Mouse (Mus musculus): ENCODE measurements around the gene Gm13090. TPM values are rescaled to one million over a fixed set of nuclear protein-coding genes. Genes with fewer than 3 reads are reported as not detected.
A peak's percentile ranks its signal among the peaks of the same experiment; 100 is the strongest.

Gene Gm13090
- polyA plus RNA-seq (2016; fragmentation: Nextera tagmentation; extraction: Ambion mirVana), result 0.38 TPM in 1 of 2 replicates, not detected in the other

DNA sequence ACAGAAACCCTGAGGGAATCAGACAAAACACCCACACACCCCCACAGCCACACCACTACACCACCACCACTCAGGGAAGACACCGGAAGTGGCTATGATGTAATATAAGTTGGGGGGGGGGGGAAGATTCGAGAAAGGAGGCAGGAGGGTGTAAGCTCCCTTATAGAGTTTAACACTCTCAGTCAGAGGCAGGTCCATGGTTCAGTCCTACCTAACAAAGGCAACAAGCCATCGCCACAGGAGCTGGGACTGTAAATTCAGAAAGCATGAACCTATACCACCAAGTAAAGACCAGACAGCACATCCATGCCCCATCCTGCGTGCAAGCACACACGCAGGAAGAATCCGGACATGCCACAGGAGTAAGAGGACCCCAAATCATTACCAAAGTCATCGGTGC, at the start of gene Gm13090:
TSS of gene Gm13090 (plus strand) at position 301 of the 400 bp plus-strand sequence.
- Histone ChIP-seq H3K27ac (no peak within 1 kb of the TSS), H3K27me3 (replicated peaks) (no peaks in the 10 kb centered on the region), H3K9me3 (no peaks in the 10 kb centered on the region), H3K36me3 (peaks cover 49% of the 10 kb centered on the region), H3K4me1 (peaks cover 3% of the 10 kb centered on the region), H3K4me3 (no peak within 1 kb of the TSS), H3K9ac (no peak within 1 kb of the TSS), H3K4me2 (replicated peaks) (no peak within 1 kb of the TSS)
- ATAC-seq (ENCODE audit: low FRiP score, low read depth), result no peak
- WGBS, result 90% methylated on average over 7 of the region's 7 CpGs

DNA sequence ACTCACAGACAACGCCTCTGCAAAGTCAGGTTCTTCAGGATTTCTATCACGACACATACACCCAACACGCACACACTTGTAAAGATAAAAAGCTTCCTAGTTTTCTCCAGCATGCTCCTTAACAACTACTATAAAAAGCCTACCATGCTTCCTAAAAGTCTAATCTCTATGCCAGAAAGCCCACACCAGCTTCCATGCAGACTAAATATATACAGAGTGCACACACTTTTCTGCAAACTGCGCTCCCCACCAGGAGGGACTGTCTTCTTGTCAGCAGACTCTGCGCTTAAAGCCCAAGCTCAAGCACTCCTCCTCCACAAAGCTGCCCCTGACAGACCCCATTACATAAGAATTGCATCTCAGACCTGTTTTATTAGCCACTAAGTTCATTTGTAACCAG, 47.9 kb upstream of the Gm13090 start:
- ATAC-seq (ENCODE audit: low FRiP score, low read depth), result no peak
- Histone ChIP-seq H3K4me1 (peaks cover 11% of the 10 kb centered on the region), H3K27ac (no peak overlapping the region), H3K4me3 (no peak overlapping the region), H3K9me3 (no peaks in the 10 kb centered on the region), H3K9ac (no peak overlapping the region), H3K36me3 (peaks cover under 1% of the 10 kb centered on the region; the same call in 1 of the 2 replicates), H3K4me2 (replicated peaks) (no peak overlapping the region), H3K27me3 (replicated peaks) (0 out of 2 replicates have a peak, but pooled peaks cover 3% of the 10 kb centered on the region)
- 80% methylated on average over 5 of the region's 5 CpGs for WGBS

DNA sequence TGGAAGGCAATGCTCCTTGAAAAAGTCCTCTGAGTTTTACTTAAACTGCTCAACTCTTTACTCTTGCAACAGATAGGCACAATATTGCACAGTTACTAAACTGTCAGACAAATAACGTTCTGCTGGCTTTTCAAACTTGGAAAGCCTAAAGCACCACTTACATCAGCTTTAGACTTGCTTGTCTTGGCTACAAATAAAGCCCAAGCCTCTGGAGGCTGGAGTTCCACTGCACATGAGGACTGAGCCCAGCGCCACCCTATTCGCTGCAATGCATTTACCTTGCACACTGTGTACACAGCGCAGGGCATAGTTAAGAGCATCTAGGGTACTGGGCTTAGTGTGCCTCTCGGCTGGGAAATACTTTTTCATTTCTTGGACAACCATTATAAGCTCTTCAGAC, 46.1 kb upstream of the Gm13090 start:
- no peaks in the 10 kb centered on the region for H3K9me3 ChIP-seq
- peaks cover 11% of the 10 kb centered on the region for H3K4me1 ChIP-seq
- no peak overlapping the region for H3K4me3 ChIP-seq
- 26% methylated on average over 5 of the region's 5 CpGs for WGBS
- ATAC-seq (ENCODE audit: low FRiP score, low read depth), result no peak
- H3K9ac ChIP-seq, result no peak overlapping the region
- peak overlapping the region; percentile 94 for H3K4me2 ChIP-seq (replicated peaks)
- H3K36me3 ChIP-seq, result peaks cover 15% of the 10 kb centered on the region
- H3K27ac ChIP-seq, result no peak overlapping the region
- 0 out of 2 replicates have a peak, but pooled peaks cover 3% of the 10 kb centered on the region for H3K27me3 ChIP-seq (replicated peaks)

DNA sequence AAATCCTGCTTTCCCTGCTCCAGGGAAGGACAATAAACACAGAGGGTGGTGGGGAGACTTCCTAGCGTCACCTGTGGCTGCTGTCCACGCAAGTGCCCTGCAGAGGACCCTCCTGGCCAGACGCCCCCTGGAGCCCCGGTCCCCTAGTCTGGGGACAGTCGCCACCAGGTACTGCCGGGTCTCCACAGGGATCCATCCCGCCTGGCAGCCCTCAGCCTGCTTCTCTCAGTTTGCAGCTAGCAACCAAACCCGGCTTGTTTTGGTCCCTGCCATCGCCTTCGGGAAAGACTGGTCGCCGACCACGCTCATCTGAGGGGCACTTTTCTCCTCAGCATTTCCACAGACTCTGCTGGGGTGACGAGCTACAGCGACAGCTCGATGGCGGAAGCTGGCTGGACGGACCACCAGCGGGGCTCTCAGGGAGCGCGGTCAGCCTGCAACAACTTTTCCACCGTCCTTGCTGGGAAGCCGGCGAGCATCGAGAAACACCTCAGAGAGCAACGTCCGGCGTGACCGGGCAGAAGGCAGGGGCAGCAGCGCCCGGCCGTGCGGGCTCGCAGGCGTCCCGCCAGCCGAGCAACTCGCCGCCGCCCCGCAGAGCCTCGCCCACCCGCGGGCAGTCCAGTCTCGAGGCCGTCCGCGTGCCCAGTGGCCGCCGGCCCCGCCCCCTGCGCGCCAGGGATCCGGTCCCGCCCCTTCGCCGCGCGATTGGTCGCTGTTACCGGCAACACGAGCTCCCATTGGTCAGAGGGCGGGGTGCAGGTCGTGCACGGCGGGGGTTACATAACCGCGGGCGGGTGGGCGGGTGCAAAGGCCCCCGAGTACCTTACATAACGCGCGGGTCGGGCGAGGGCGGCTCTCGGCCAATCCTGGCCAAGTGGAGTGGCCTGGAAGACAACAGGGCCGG, 45.1 kb upstream of the Gm13090 start, which contains the start of gene Per3:
TSS of gene Per3 (minus strand) at position 629 of the 907 bp plus-strand sequence.
- Histone ChIP-seq H3K9ac (peak within 1 kb of the TSS; percentile 58), H3K27me3 (replicated peaks) (0 out of 2 replicates have a peak, but pooled peaks cover 3% of the 10 kb centered on the region), H3K4me1 (peaks cover 11% of the 10 kb centered on the region), H3K4me3 (peak within 1 kb of the TSS; percentile 40), H3K27ac (no peak within 1 kb of the TSS), H3K4me2 (replicated peaks) (peak within 1 kb of the TSS; percentile 94), H3K36me3 (peaks cover 19% of the 10 kb centered on the region), H3K9me3 (no peaks in the 10 kb centered on the region)
- peak; percentile 96 for ATAC-seq (ENCODE audit: low FRiP score, low read depth)
- WGBS, result under 1% methylated on average over 79 of the region's 79 CpGs

DNA sequence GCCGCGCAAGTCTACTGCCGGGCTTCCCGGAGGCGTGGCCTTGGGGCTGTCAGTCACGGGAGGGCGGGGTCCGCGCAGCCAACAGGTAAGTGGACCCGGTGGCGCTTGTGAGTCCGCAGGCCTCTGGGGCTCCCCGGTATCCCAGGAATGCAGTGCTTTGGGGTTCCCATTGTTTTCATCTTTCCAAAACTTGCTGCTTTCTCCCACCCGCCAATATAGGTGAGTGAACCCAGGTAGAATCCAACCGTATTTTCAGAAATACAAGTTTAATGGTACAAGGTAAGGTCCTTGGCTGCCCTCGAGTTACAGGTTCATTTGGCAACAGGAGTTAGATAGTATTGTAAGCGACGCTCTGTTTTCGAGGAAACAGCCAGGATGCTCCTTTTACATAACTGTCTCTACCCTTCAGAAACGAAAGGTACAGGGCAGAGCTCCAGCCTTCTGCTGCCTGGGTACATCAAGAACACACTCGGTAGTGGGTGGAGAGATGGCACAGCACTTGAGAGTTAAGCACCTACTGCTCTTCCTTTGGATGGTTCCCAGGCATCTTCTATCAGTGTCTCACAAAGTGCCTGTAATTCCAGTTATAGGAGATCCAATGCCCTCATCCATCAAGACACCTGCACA, 44.3 kb upstream of the Gm13090 start:
- H3K9ac ChIP-seq, result peak overlapping the region; percentile 58
- H3K4me3 ChIP-seq, result peak overlapping the region; percentile 40
- H3K36me3 ChIP-seq, result peaks cover 27% of the 10 kb centered on the region
- H3K4me2 ChIP-seq (replicated peaks), result peak overlapping the region; percentile 94
- 4% methylated on average over 21 of the region's 21 CpGs for WGBS
- H3K27me3 ChIP-seq (replicated peaks), result 0 out of 2 replicates have a peak, but pooled peaks cover 3% of the 10 kb centered on the region
- peaks cover 11% of the 10 kb centered on the region for H3K4me1 ChIP-seq
- H3K9me3 ChIP-seq, result no peaks in the 10 kb centered on the region
- peak; percentile 3; the same call in 1 of the 2 replicates for ATAC-seq (ENCODE audit: low FRiP score, low read depth)
- no peak overlapping the region for H3K27ac ChIP-seq

DNA sequence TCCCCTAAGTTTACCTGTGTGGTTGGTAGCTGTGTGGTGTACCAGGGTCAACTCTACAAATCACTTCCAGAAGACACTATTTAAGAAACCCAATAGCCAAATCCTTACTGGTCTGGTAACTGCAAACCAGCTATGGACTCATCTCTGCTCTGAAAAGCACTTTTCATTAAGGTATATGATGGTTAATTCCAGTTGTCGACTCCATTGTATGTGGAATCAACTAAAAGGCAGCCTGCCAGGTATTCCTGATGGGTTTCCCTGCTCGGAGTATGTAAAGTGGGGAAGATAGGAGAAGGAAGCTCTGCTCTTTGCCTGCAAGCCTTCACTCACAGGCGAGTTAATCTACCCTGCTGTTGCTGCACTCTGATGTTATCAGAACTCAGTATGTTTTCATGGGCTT, 42.8 kb upstream of the Gm13090 start:
- Histone ChIP-seq H3K4me2 (replicated peaks) (no peak overlapping the region), H3K4me3 (no peak overlapping the region), H3K4me1 (peaks cover 11% of the 10 kb centered on the region), H3K27me3 (replicated peaks) (0 out of 2 replicates have a peak, but pooled peaks cover 3% of the 10 kb centered on the region), H3K9me3 (no peaks in the 10 kb centered on the region), H3K36me3 (peaks cover 36% of the 10 kb centered on the region), H3K9ac (no peak overlapping the region), H3K27ac (no peak overlapping the region)
- no peak for ATAC-seq (ENCODE audit: low FRiP score, low read depth)
- WGBS, result 87% methylated on average over 3 of the region's 3 CpGs

DNA sequence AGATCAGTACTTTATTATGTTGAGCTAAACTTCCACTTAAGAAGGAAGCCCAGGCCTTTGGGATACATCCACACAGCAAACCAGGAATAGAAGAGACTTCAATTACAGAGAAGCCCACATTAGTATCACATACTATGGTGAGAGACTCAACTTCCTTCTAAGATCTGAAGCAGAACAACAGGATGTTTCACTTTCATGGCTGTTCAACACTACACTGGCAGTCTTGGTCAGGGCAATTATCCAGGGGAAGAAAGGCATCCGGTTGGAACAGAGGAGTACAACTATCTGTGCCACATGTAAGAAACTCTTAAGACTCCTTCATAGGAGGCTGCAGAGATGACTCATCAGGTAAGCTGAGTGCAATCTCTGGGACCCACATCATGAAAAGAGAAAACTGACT, 38.2 kb upstream of the Gm13090 start:
- 84% methylated on average over 1 of the region's 1 CpGs for WGBS
- Histone ChIP-seq H3K4me1 (no peaks in the 10 kb centered on the region), H3K36me3 (peaks cover 60% of the 10 kb centered on the region), H3K9me3 (no peaks in the 10 kb centered on the region), H3K27ac (no peak overlapping the region), H3K9ac (no peak overlapping the region), H3K4me2 (replicated peaks) (no peak overlapping the region), H3K27me3 (replicated peaks) (no peaks in the 10 kb centered on the region), H3K4me3 (no peak overlapping the region)
- no peak for ATAC-seq (ENCODE audit: low FRiP score, low read depth)

DNA sequence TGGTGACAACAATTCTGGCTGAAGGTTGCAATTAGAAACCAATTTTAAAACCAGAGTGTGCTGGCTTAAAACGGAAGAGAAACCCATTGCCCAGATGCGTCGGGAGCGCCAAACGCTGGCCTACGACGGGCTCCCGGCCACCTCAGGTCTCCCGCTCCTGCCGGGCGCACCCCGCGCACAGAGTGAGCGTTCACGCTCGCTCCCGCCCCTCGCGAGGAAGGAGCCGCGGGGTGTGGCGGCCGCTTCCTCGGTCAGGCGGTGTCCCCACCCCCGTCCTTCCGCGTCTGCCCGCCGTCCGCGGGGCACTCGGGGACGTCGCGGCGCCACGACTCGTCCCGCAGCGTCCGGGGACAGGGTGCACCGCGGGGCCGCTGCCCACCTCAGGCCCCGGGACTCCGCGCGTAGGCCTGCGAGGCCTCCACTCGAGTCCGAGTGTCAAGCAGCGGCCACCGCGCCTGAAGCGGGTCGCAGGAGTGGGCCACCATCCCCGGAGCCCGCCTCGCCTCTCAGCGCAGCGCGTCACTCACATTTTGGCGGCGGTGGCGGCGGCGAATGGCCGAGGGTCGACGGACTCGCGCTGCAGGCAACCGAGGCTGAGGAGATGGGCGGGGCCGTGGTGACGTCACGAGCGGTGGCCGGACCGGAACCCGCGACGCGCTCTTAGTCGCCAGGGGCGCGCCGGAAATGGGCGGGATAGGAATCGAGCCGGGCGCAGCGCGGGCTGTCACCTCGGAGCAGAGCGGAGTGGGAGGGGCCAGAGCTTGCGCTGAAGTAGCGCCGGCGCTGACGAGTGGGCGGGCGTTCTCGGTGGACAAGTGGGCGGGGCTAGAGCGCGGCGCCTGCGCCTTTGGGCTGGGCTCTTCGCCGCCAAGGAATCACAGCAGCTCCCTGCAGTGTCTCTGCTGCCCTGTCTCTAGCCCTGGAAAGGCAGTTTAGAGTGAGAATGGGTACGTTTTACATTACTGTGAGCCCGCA, 31.7 kb upstream of the Gm13090 start, which contains the start of gene Vamp3:
TSS of gene Vamp3 (minus strand) at position 617 of the 975 bp plus-strand sequence.
- peak within 1 kb of the TSS; percentile 93 for H3K4me3 ChIP-seq
- no peaks in the 10 kb centered on the region for H3K27me3 ChIP-seq (replicated peaks)
- H3K9me3 ChIP-seq, result no peaks in the 10 kb centered on the region
- ATAC-seq (ENCODE audit: low FRiP score, low read depth), result peak; percentile 98
- H3K4me2 ChIP-seq (replicated peaks), result peak within 1 kb of the TSS; percentile 78
- WGBS, result under 1% methylated on average over 109 of the region's 114 CpGs
- peak within 1 kb of the TSS; percentile 81 for H3K27ac ChIP-seq
- H3K9ac ChIP-seq, result peak within 1 kb of the TSS; percentile 93
- peaks cover 5% of the 10 kb centered on the region for H3K4me1 ChIP-seq
- H3K36me3 ChIP-seq, result peaks cover 33% of the 10 kb centered on the region

DNA sequence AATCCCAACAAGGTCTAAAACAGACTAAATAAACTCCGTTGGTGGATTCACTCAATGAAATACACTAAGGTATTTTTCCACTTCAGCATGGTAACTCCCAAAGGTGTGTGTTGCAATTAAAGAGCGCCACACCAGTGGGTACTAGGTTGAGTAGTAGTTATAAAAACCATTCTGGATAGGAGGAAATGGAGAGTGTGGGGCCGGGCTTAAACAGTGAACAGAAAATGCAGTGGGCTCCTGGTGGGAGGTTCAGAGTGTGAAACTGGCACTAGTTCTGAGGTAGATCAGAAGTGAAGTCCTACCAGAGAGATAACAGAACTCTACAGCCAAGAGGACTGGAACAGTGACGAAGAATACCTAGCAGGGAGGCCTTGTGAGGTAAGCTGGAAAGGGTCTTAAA, 30.7 kb upstream of the Gm13090 start:
- Histone ChIP-seq H3K27me3 (replicated peaks) (no peaks in the 10 kb centered on the region), H3K9me3 (no peaks in the 10 kb centered on the region), H3K4me2 (replicated peaks) (peak overlapping the region; percentile 78), H3K4me1 (peaks cover 5% of the 10 kb centered on the region), H3K9ac (0 out of 2 replicates have a peak overlapping the region, but pooled peaks have one; percentile 14), H3K36me3 (peaks cover 36% of the 10 kb centered on the region), H3K27ac (no peak overlapping the region), H3K4me3 (no peak overlapping the region)
- ATAC-seq (ENCODE audit: low FRiP score, low read depth), result no peak
- 77% methylated on average over 4 of the region's 4 CpGs for WGBS

DNA sequence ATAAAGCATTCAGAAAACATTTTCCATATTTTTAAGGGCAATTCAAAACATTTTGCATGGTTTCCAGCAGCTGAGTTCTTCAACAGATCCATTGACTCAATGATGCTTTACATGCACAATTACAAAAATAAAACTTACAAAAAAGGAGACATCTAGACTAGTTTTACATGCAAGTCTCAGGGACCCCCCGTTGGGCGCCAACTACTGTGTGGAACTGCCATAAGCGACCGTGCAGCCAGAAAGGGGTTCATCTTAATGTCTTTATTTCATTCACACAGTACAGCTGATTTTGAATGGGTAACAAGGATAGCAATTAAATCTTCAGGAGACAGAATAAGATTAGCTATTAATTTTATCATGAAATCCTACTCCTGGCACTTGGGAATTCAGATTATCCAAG, 29.8 kb upstream of the Gm13090 start:
- no peaks in the 10 kb centered on the region for H3K9me3 ChIP-seq
- H3K4me3 ChIP-seq, result no peak overlapping the region
- H3K9ac ChIP-seq, result no peak overlapping the region
- WGBS, result 90% methylated on average over 4 of the region's 4 CpGs
- H3K4me1 ChIP-seq, result peaks cover 5% of the 10 kb centered on the region
- no peak for ATAC-seq (ENCODE audit: low FRiP score, low read depth)
- H3K36me3 ChIP-seq, result peaks cover 37% of the 10 kb centered on the region
- no peaks in the 10 kb centered on the region for H3K27me3 ChIP-seq (replicated peaks)
- no peak overlapping the region for H3K27ac ChIP-seq
- H3K4me2 ChIP-seq (replicated peaks), result no peak overlapping the region

DNA sequence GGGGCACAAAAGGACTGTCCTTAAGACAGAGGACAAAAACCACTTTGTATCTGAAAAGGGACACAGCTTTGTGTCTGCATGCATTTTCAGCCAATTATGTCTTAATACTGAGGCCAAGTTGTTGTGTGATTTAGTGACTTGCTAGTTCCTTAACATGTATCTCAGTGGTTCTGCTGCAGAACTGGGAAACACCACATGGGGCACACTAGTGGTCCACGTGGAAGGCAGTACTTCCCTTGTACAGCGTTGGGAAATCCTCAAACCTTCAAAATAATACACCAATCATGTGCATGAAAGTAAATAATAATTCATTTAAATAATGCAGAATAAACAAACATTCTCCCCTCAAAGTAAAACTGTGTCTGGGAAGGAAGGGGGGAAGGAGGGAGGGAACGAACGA, 20.6 kb upstream of the Gm13090 start:
- H3K36me3 ChIP-seq, result peaks cover 70% of the 10 kb centered on the region
- H3K9me3 ChIP-seq, result no peaks in the 10 kb centered on the region
- no peak overlapping the region for H3K9ac ChIP-seq
- no peak overlapping the region for H3K4me3 ChIP-seq
- WGBS, result 86% methylated on average over 4 of the region's 4 CpGs
- no peak for ATAC-seq (ENCODE audit: low FRiP score, low read depth)
- H3K4me2 ChIP-seq (replicated peaks), result no peak overlapping the region
- no peaks in the 10 kb centered on the region for H3K4me1 ChIP-seq
- H3K27me3 ChIP-seq (replicated peaks), result no peaks in the 10 kb centered on the region
- no peak overlapping the region for H3K27ac ChIP-seq
